Mouse (Mus musculus): ENCODE results near the gene 5730596B20Rik.

DNA sequence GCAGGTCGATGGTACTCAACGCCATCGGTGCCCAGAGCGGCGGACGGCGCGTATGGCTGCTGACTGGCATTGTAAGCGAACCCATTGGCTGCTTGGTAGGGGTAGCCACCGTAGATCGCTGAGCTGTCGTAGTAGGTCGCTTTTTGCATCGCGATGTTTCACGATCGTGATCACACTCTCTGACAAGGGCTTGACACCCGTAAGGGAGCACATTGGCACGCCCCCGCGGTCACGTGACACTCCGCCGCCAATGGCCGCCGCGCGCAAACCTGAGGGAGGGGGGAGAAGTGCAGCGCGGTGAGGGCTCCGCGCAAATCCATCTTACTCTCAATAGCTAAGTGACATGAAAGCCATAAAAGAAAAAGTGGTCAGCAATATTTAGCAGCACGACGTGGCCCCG, 4.8 kb upstream of the 5730596B20Rik start:
- no peak for TF ChIP-seq CTCF (IDR thresholded peaks at IDR 0.05; ENCODE audit: control insufficient read depth, insufficient read depth, low read length)
- no peak for TF ChIP-seq POLR2A (IDR thresholded peaks at IDR 0.05; ENCODE audit: borderline replicate concordance, control insufficient read depth, low read depth, low read length)

Measured in bone marrow, adult 2 months (tissue).